Mouse (Mus musculus) thymus, postnatal 0 days (tissue): ENCODE measurements around the gene I830077J02Rik. TPM values are rescaled to one million over a fixed set of nuclear protein-coding genes. Genes with fewer than 3 reads are reported as not detected.

Experiments used
- DNase-seq: peaks from one replicate; pipeline ENCODE4 v3.0.0-alpha.2; 2015; ENCODE audit warnings: low spot score
- polyA plus RNA-seq: library from polyadenylated mRNA; unstranded; fragments of >200 nt; fragmentation: Nextera tagmentation; extraction: Ambion mirVana; gene quantifications from 2 replicates; pipeline ENCODE4 v1.2.1, GENCODE M21; 2015

The I830077J02Rik gene
- polyA plus RNA-seq, 1 experiment from 2014 or later, result 3.7 TPM

DNA sequence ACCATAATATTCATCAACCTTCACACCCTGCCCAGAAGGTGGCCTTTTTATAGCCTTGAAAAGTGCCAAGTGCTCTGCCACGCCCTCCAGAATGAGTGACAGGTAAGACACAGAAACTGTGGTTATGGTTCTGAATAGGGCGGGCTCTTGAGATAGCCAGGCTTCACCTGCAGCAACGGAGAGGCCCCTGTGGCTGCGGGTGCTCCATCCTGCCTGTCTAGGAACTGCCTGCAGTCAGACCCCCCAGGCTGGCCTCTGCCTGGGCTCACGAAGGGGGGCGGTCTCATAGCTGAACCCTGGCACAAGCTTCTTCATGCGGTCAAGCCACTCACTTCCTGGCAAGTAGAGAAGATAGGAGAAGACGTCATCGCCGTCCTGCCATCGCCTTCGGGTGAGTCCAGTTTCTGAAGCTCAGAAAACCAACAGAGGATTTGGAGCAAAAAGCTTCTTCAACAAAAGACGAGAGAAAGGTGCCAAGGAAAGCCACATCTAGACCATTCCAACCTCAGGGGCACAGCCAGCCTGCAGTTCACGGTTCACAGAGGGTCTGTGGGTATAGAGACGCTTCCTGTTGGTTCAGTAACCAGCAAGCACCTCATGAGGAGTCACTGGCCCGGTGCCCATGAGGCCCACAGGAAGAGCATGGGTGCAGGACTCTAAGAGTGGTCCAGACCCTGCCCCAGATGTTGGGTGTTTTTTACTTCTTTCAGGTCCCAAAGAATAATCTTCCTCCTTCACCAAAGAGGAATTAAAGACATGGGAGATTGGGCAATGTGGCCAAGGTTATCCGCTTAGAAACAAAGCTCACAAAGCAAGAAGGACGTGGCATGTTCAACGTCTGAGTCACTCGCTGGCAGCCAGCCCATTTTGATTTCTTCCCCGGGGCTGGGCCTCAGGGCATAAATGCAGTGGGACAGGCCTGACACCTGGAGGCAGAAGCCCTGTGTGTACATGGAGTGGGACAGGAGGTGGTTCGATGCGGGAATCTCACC lies 37.6 kb downstream of the I830077J02Rik start:
- peak; percentile 81 for DNase-seq

DNA sequence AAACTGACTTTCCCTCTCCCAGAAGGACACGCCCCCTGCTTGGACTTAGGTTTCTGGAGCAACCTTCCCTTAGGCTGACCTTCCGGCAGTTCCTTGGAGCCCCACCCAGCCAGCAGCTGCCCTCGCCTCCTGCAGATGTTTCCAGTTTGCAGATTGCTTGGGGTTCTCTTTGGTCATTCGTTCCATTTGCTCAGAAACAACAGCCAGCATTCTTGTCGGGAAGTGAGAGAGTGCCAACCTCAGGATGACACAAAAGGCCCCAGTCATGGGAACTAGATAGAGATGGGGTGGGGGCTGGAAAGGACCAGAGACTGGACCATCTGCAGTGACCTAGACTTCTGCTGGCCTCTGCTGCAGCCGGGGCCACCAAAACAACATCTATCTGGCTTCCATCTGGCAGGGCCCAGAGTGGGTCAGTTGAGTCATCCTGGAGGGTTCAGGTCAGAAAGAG lies 38.5 kb downstream of the I830077J02Rik start:
- no peak for DNase-seq

GRCm38 (mm10) chr3:105892572-105893495 lies 39.6 kb downstream of the I830077J02Rik start:
- peak; percentile 82 for DNase-seq

DNA sequence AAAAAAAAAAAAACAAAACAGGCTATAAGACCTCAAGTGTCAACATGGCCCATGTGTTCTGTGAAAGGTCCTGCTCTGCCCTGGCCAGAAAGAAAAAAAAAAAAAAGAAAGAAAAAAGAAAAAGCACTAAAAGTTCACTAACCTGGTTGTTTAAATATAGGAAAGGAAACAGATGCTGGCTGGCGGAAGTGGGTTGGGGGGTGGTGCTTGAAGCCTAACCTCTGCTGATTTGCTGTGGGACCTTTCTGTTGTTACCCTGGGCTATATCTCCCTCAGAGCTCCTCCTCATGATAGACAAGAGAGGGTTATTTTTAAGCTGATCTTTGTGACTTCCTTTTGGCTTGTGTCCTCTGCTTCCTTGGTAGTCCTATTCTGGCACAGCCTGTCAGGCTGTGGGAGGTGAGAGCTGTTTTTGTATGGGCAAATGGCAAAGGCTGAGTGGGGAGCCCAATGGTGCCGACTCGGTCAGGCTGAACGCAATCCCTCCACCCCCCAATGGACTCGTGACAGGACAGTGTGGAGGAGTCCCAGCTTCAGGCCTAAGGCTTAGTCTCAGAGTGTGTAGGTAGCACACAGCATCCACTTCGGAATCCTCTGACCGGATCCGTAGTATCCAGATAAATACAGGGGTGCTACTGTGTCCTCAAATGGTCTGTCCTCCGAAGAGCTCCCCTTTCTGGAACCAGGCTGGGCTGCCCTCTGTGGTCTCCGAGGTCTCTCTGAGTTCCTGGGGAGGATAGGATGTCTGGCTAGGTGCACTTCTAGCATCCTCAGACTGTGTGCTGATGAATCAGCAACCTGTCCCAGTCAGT lies 40.5 kb downstream of the I830077J02Rik start:
- DNase-seq, result peak; percentile 89

DNA sequence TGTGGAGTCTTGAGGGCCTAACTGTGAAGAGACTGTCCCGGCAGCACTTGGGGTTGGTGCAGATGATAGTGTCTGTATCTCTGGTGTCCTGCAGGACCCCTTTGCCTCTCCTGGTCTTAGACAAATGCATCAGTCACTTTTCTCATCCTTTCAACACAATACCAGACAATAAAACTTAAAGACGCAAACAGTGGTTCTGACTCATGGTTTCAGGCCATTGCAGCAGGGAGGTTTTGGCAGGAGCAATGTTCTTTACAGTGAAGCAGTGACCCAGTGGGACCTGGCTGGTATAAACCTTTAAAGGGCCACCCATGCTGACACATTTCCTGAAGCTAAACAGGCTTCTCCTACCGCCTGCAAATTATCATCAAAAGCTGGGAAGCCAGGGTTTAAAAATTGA lies 41.3 kb downstream of the I830077J02Rik start:
- no peak for DNase-seq

GRCm38 (mm10) chr3:105890220-105890619 lies 42.2 kb downstream of the I830077J02Rik start:
- peak; percentile 40 for DNase-seq

- no peak for DNase-seq
Observed at GRCm38 (mm10) chr3:105888961-105889360, 43.5 kb downstream of the I830077J02Rik start.

GRCm38 (mm10) chr3:105883111-105883510 lies 49.4 kb downstream of the I830077J02Rik start:
- no peak for DNase-seq

DNA sequence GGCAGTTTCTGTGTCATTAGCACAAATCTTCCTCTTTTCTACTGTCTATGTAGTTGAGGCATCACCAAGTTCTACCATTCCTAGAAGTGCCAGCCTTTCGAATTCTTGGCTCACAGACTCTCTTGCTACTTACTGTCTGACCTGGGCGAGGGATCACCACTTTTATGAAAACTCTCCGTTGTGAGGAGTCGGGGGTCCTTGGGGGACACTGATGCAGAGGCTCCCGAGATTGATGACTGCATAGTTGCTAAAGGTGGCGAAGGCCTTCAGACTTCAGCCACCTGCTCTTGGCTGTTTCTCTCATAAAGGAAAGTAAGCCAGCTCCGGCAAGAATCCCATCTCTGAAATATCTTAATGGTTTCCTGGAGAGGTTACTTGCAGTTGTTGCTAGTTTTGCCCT lies 50.4 kb downstream of the I830077J02Rik start:
- no peak for DNase-seq

DNA sequence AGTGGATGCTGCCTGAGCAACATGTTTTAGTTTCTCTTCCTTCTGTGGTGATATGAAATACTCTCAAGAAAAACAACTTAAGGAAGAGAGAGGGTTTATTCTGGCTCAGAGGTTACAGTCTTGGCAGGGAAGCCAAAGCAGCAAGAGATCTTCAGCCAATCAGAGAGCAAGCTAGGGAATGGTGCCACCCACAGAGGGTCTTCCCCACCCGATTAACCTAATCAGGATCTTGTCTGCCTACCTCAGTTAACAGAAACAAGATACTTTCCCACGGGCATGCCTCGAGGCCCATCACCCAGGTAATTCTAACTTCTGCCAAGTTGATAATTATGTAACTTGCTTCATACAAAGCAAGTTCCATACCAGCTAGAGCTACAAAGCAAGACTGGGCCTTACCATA lies 52.0 kb downstream of the I830077J02Rik start:
- no peak for DNase-seq

- DNase-seq, result no peak
Observed at GRCm38 (mm10) chr3:105878751-105879150, 53.7 kb downstream of the I830077J02Rik start.

GRCm38 (mm10) chr3:105877919-105878318 lies 54.5 kb downstream of the I830077J02Rik start:
- DNase-seq, result no peak

DNA sequence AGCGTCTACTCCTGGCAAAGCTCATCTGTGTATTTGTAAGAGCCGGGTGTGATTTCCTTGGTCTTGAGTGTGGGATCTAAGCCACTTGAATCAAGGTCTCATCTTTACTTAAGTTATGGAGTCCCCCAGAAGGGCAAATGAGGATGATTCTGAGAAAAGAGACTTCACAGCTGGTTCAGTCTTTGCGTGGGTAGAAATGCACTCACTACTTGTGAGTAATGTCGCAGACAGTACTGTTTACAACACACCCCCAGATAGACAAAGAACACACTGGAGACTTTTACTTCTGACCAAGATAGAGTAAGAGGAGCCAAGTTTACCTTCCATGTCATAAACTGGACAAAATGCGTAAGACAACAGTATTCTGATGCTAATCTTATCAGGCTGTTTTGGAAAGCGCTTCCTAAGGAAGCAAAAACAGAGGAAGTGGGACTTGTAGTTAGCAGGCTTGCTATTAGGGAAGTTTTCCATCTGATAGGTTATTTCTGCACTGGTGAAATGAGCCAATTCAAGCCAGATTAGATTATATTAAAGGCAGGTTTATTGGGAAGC lies 55.1 kb downstream of the I830077J02Rik start:
- no peak for DNase-seq

- DNase-seq, result no peak
Observed at GRCm38 (mm10) chr3:105876022-105876421, 56.4 kb downstream of the I830077J02Rik start.

Other genes with a start within 250 kb of the I830077J02Rik start
- 36.6 and 41.1 TPM in 2 replicates for gene Ddx20, start 245.1 kb downstream of the I830077J02Rik start, polyA plus RNA-seq
- 2.6 and 2.8 TPM in 2 replicates for gene Inka2, start 228.1 kb downstream of the I830077J02Rik start, polyA plus RNA-seq
- 207 and 222 TPM in 2 replicates for gene Rap1a, start 131.3 kb downstream of the I830077J02Rik start, polyA plus RNA-seq
- 0.33 and 0.82 TPM in 2 replicates for gene Adora3, start 61.8 kb downstream of the I830077J02Rik start, polyA plus RNA-seq
- gene Tmigd3, start 61.8 kb downstream of the I830077J02Rik start, polyA plus RNA-seq, result 1.4 TPM in 2 replicates
- gene Wdr77, start 26.7 kb upstream of the I830077J02Rik start, polyA plus RNA-seq, result 89.6 and 103 TPM in 2 replicates
- 612 and 654 TPM in 2 replicates for gene Atp5f1, start 27.4 kb upstream of the I830077J02Rik start, polyA plus RNA-seq
- gene Ovgp1, start 41.0 kb upstream of the I830077J02Rik start, polyA plus RNA-seq, result 1.7 and 1.9 TPM in 2 replicates
- 1.2 and 1.6 TPM in 2 replicates for gene Pifo, start 82.0 kb upstream of the I830077J02Rik start, polyA plus RNA-seq
- gene Chil5, start 100.2 kb upstream of the I830077J02Rik start, polyA plus RNA-seq, result 0.14 and 0.26 TPM in 2 replicates
- 0.23 and 0.62 TPM in 2 replicates for gene Chia1, start 180.6 kb upstream of the I830077J02Rik start, polyA plus RNA-seq
- gene Chil3, start 234.9 kb upstream of the I830077J02Rik start, polyA plus RNA-seq, result 1.1 and 1.6 TPM in 2 replicates